Comparison of ENCODE assay signal across 16 mouse cellular contexts in genomic region chr7:143190911-143191310, GRCm38 (mm10).
A peak's percentile ranks its signal among the peaks of the same experiment; 100 is the strongest.
DNase-seq lines count a peak whose midpoint lies in the region; ATAC-seq lines count a peak whose summit lies in the region.
"Had no signal": no experiment of that assay in that cellular context is flagged by ENCODE, and none has a peak within 500 bp of the region (broad histone marks: within the 10 kb centered on the region; RNA-seq: fewer than 3 reads in every experiment).

No protein-coding gene starts in this region.

- WGBS in intestine, embryonic 14.5 days, result 76% methylated on average over 5 of the region's 5 CpGs
- 65% methylated on average over 5 of the region's 5 CpGs for WGBS in intestine, embryonic 15.5 days
- 83% methylated on average over 5 of the region's 5 CpGs for WGBS in neural tube, embryonic 15.5 days

- H3K36me3 ChIP-seq in intestine, embryonic 14.5 days (ENCODE audit: control insufficient read depth, insufficient read depth, low read length), result no peaks in the 10 kb centered on the region
- no peaks in the 10 kb centered on the region for H3K36me3 ChIP-seq in intestine, embryonic 15.5 days
- no peaks in the 10 kb centered on the region for H3K36me3 ChIP-seq in neural tube, embryonic 15.5 days
- H3K36me3 ChIP-seq: embryonic facial prominence, embryonic 13.5 days; hindbrain, embryonic 13.5 days had no signal

- no peak overlapping the region for H3K9ac ChIP-seq in intestine, embryonic 14.5 days (ENCODE audit: low read length)
- no peak overlapping the region for H3K9ac ChIP-seq in intestine, embryonic 15.5 days
- H3K9ac ChIP-seq in neural tube, embryonic 15.5 days (replicated peaks), result no peak overlapping the region
- H3K9ac ChIP-seq: embryonic facial prominence, embryonic 13.5 days; hindbrain, embryonic 13.5 days had no signal

- peak; percentile 78 for DNase-seq in heart, adult 11 months
- DNase-seq in heart, postnatal 10 days, result no peak
- DNase-seq in intestine, embryonic 14.5 days (ENCODE audit: low spot score), result peak; percentile 43
- DNase-seq in neural tube, embryonic 10.5 days (ENCODE audit: extremely low spot score, low spot score), result peak; percentile 9
- DNase-seq in left cerebral cortex, adult 18-20 months (ENCODE audit: low spot score in 2 of 2), result no peak
- DNase-seq: adrenal gland, postnatal 10 days; cerebellum, adult 11-12 months; cerebellum, adult 9-10 months; cerebellum, postnatal 25 days; gastrocnemius, adult 2 months; gastrocnemius, postnatal 25 days had no signal

- no peak overlapping the region for H3K4me2 ChIP-seq in intestine, embryonic 14.5 days (ENCODE audit: low read length)
- H3K4me2 ChIP-seq in intestine, embryonic 15.5 days (replicated peaks), result no peak overlapping the region
- H3K4me2 ChIP-seq in neural tube, embryonic 15.5 days, result no peak overlapping the region
- H3K4me2 ChIP-seq: embryonic facial prominence, embryonic 13.5 days; hindbrain, embryonic 13.5 days had no signal

- no peaks in the 10 kb centered on the region for H3K9me3 ChIP-seq in intestine, embryonic 14.5 days (ENCODE audit: control insufficient read depth, low read length)
- H3K9me3 ChIP-seq in intestine, embryonic 15.5 days, result no peaks in the 10 kb centered on the region
- no peaks in the 10 kb centered on the region for H3K9me3 ChIP-seq in neural tube, embryonic 15.5 days (replicated peaks)
- H3K9me3 ChIP-seq: embryonic facial prominence, embryonic 13.5 days; hindbrain, embryonic 13.5 days had no signal

- H3K4me1 ChIP-seq in intestine, embryonic 14.5 days (replicated peaks; ENCODE audit: control insufficient read depth, insufficient read depth, low read length), result no peaks in the 10 kb centered on the region
- peaks cover 4% of the 10 kb centered on the region; the same call in 1 of the 2 replicates for H3K4me1 ChIP-seq in intestine, embryonic 15.5 days (replicated peaks)
- no peaks in the 10 kb centered on the region for H3K4me1 ChIP-seq in neural tube, embryonic 15.5 days
- H3K4me1 ChIP-seq: embryonic facial prominence, embryonic 13.5 days had no signal

- H3K27me3 ChIP-seq in intestine, embryonic 14.5 days (replicated peaks; ENCODE audit: control insufficient read depth, insufficient read depth, low read length), result no peaks in the 10 kb centered on the region
- H3K27me3 ChIP-seq in intestine, embryonic 15.5 days (replicated peaks), result no peaks in the 10 kb centered on the region
- H3K27me3 ChIP-seq in neural tube, embryonic 15.5 days (replicated peaks), result no peaks in the 10 kb centered on the region
- H3K27me3 ChIP-seq: embryonic facial prominence, embryonic 13.5 days; hindbrain, embryonic 13.5 days had no signal

- no peak for ATAC-seq in intestine, embryonic 14.5 days (replicated peaks; ENCODE audit: low FRiP score, low TSS enrichment, low read depth)
- ATAC-seq in intestine, embryonic 15.5 days, result no peak
- ATAC-seq in neural tube, embryonic 15.5 days (ENCODE audit: low FRiP score), result no peak
- ATAC-seq: forebrain, embryonic 14.5 days had no signal

- H3K27ac ChIP-seq in intestine, embryonic 14.5 days (ENCODE audit: low read depth), result no peak overlapping the region
- no peak overlapping the region for H3K27ac ChIP-seq in intestine, embryonic 15.5 days
- no peak overlapping the region for H3K27ac ChIP-seq in neural tube, embryonic 15.5 days (replicated peaks)
- H3K27ac ChIP-seq: embryonic facial prominence, embryonic 13.5 days; gastrocnemius, adult 2 months; hindbrain, embryonic 13.5 days had no signal

- no peak overlapping the region for H3K4me3 ChIP-seq in intestine, embryonic 14.5 days (ENCODE audit: low read depth, low read length)
- H3K4me3 ChIP-seq in intestine, embryonic 15.5 days (replicated peaks), result no peak overlapping the region
- H3K4me3 ChIP-seq in neural tube, embryonic 15.5 days (replicated peaks), result no peak overlapping the region
- H3K4me3 ChIP-seq: embryonic facial prominence, embryonic 13.5 days; gastrocnemius, adult 2 months; hindbrain, embryonic 13.5 days had no signal

- intact Hi-C loops in heart, postnatal 10 days (cut with DNase I), result no loop called here

Comparison
In these comparisons a context has a peak if more than half of its experiments do, and no peak if none do; other contexts are left out.
1. DNase-seq: peak in heart, adult 11 months (single experiment), intestine, embryonic 14.5 days (single experiment) and neural tube, embryonic 10.5 days (single experiment); none in heart, postnatal 10 days (0 of 2) and left cerebral cortex, adult 18-20 months (0 of 2).